Mouse (Mus musculus): ENCODE measurements around the gene Adamts18. TPM values are rescaled to one million over a fixed set of nuclear protein-coding genes. Genes with fewer than 3 reads are reported as not detected.

Gene Adamts18
- total RNA-seq, 1 experiment: not detected

DNA sequence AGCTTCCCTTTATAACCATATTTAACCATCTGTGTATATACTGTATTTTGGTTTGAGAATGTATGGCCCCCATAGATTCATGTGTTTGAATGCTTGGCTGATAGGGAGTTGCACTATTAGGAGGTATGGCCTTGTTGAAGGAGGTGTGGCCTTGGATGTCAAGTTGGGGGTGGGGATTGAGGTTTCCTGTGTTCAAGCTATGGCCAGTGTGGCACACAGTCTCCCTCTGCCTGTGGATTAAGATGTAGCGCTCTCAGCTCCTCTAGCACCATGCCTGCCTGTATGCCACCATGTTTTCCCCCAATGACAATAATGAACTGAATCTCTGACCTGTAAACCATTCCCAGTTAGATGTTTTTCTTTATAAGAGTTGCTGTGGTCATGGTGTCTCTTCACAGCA, 188.4 kb downstream of the Adamts18 start:
- Histone ChIP-seq H3K9ac (ENCODE audit: insufficient read depth, low read depth, low read length, poor library complexity, severe bottlenecking) (no peak overlapping the region), H3K4me1 (ENCODE audit: control insufficient read depth in 2 of 2, insufficient read depth in 2 of 2, low read length in 2 of 2, poor library complexity in 1 of 2) (no peaks in the 10 kb centered on the region), H3K36me3 (ENCODE audit: control insufficient read depth, insufficient read depth, low read length, poor library complexity, severe bottlenecking) (no peaks in the 10 kb centered on the region), H3K4me3 (ENCODE audit: insufficient read depth in 1 of 2, low read depth in 1 of 2, low read length in 2 of 2, poor library complexity in 1 of 2, severe bottlenecking in 1 of 2) (no peak overlapping the region), H3K9me3 (ENCODE audit: control insufficient read depth, insufficient read depth, low read depth, low read length) (no peaks in the 10 kb centered on the region), H3K27ac (ENCODE audit: insufficient read depth, low read depth, low read length, poor library complexity, severe bottlenecking) (no peak overlapping the region)
- TF ChIP-seq CHD2 (IDR thresholded peaks at IDR 0.05; ENCODE audit: low read depth, low read length) (no peak), HCFC1 (IDR thresholded peaks at IDR 0.05; ENCODE audit: borderline replicate concordance, insufficient read depth, low read length) (no peak), ZNF384 (IDR thresholded peaks at IDR 0.05; ENCODE audit: low read depth, low read length) (no peak)
- in situ Hi-C loops (cut with MboI; ENCODE audit: low sequenced_read_pairs in 2 of 2, unreplicated experiment in 2 of 2): loop anchor here (10.0 to 25.0 kb wide), 3 partner anchors 327 to 775 kb away; partner anchors contain the start of gene Wwox (in 1 of the 2)
- DNase-seq (ENCODE audit: low read depth, low spot score): no peak

DNA sequence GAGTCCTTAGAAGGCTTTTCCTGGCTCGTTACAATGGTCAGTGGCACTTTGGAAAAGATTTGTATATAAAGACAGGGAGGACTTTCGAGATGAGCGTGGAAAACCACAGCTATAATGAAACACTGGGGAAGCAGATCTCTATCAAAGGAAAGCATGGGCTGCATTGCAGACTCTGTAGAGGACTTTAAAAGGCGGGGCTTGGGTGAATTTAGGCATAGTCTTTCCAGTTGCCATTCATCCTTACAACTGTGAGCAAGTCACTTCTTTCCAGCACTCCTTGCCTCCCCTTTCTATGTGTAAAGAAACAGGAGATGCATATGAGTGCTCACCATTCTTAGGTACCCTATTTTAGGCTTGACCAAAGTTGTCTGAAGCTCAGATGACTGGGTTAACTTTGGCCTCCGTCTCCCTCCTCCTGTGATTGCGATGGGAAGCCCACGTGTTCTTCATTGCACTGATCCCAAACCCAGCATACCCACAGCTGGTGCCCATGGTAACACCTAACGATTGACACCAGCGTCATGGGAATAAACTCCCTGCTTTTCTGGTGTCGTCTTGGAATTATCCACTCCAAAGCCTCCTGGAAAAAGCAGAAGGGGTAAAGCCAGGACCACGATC, 191.7 kb downstream of the Adamts18 start:
- Histone ChIP-seq H3K9me3 (ENCODE audit: control insufficient read depth, insufficient read depth, low read depth, low read length) (no peaks in the 10 kb centered on the region), H3K36me3 (ENCODE audit: control insufficient read depth, insufficient read depth, low read length, poor library complexity, severe bottlenecking) (no peaks in the 10 kb centered on the region), H3K4me3 (ENCODE audit: insufficient read depth in 1 of 2, low read depth in 1 of 2, low read length in 2 of 2, poor library complexity in 1 of 2, severe bottlenecking in 1 of 2) (no peak overlapping the region), H3K27ac (ENCODE audit: insufficient read depth, low read depth, low read length, poor library complexity, severe bottlenecking) (no peak overlapping the region), H3K9ac (ENCODE audit: insufficient read depth, low read depth, low read length, poor library complexity, severe bottlenecking) (no peak overlapping the region), H3K4me1 (ENCODE audit: control insufficient read depth in 2 of 2, insufficient read depth in 2 of 2, low read length in 2 of 2, poor library complexity in 1 of 2) (no peaks in the 10 kb centered on the region)
- DNase-seq (ENCODE audit: low read depth, low spot score): no peak
- TF ChIP-seq ZC3H11A (IDR thresholded peaks at IDR 0.05; ENCODE audit: borderline replicate concordance, low read depth, low read length): no peak
- TF ChIP-seq HCFC1 (IDR thresholded peaks at IDR 0.05; ENCODE audit: borderline replicate concordance, insufficient read depth, low read length): no peak
- in situ Hi-C loops (cut with MboI; ENCODE audit: low sequenced_read_pairs in 2 of 2, unreplicated experiment in 2 of 2): loop anchor here in 1 of 2 experiments (25.0 kb wide), 1 partner anchor 331 kb away; no protein-coding TSS in a partner anchor

DNA sequence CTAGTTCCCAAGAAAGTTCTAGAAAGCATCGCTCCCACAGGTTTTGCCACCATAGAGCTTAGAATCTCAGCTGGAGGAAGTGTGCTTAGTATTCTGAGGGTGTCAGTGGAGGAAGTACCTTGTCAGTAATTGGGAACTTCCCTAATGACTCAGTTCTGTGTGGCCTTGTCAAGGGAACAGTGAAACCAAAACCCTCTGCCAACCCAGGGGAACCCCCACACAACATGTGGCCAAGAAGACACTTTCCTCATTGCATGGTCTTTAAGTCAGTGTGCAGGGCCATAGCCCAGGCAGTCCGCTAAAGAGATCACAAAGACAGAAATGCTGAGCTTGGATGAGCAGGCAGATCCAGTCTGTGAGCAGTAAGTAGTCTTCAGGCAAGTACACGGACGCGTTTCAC, 192.4 kb downstream of the Adamts18 start:
- Histone ChIP-seq H3K4me3 (ENCODE audit: insufficient read depth in 1 of 2, low read depth in 1 of 2, low read length in 2 of 2, poor library complexity in 1 of 2, severe bottlenecking in 1 of 2) (no peak overlapping the region), H3K36me3 (ENCODE audit: control insufficient read depth, insufficient read depth, low read length, poor library complexity, severe bottlenecking) (no peaks in the 10 kb centered on the region), H3K4me1 (ENCODE audit: control insufficient read depth in 2 of 2, insufficient read depth in 2 of 2, low read length in 2 of 2, poor library complexity in 1 of 2) (no peaks in the 10 kb centered on the region), H3K9ac (ENCODE audit: insufficient read depth, low read depth, low read length, poor library complexity, severe bottlenecking) (no peak overlapping the region), H3K27ac (ENCODE audit: insufficient read depth, low read depth, low read length, poor library complexity, severe bottlenecking) (no peak overlapping the region), H3K9me3 (ENCODE audit: control insufficient read depth, insufficient read depth, low read depth, low read length) (no peaks in the 10 kb centered on the region)
- TF ChIP-seq CHD2 (IDR thresholded peaks at IDR 0.05; ENCODE audit: low read depth, low read length) (no peak), MAFK (IDR thresholded peaks at IDR 0.05; ENCODE audit: insufficient read depth, low read depth, low read length) (no peak), ZC3H11A (IDR thresholded peaks at IDR 0.05; ENCODE audit: borderline replicate concordance, low read depth, low read length) (no peak)
- in situ Hi-C loops (cut with MboI; ENCODE audit: low sequenced_read_pairs in 2 of 2, unreplicated experiment in 2 of 2): loop anchor here in 1 of 2 experiments (25.0 kb wide), 1 partner anchor 331 kb away; no protein-coding TSS in a partner anchor
- DNase-seq (ENCODE audit: low read depth, low spot score): no peak

- H3K4me3 ChIP-seq (ENCODE audit: insufficient read depth in 1 of 2, low read depth in 1 of 2, low read length in 2 of 2, poor library complexity in 1 of 2, severe bottlenecking in 1 of 2): no peak overlapping the region
- no peak overlapping the region for H3K27ac ChIP-seq (ENCODE audit: insufficient read depth, low read depth, low read length, poor library complexity, severe bottlenecking)
- no peaks in the 10 kb centered on the region for H3K36me3 ChIP-seq (ENCODE audit: control insufficient read depth, insufficient read depth, low read length, poor library complexity, severe bottlenecking)
- no peak for DNase-seq (ENCODE audit: low read depth, low spot score)
- H3K4me1 ChIP-seq (ENCODE audit: control insufficient read depth in 2 of 2, insufficient read depth in 2 of 2, low read length in 2 of 2, poor library complexity in 1 of 2): no peaks in the 10 kb centered on the region
- TF ChIP-seq CHD2 (IDR thresholded peaks at IDR 0.05; ENCODE audit: low read depth, low read length) (no peak), HCFC1 (IDR thresholded peaks at IDR 0.05; ENCODE audit: borderline replicate concordance, insufficient read depth, low read length) (no peak), ZC3H11A (IDR thresholded peaks at IDR 0.05; ENCODE audit: borderline replicate concordance, low read depth, low read length) (no peak), MAFK (IDR thresholded peaks at IDR 0.05; ENCODE audit: insufficient read depth, low read depth, low read length) (no peak), ZNF384 (IDR thresholded peaks at IDR 0.05; ENCODE audit: low read depth, low read length) (no peak)
- no peaks in the 10 kb centered on the region for H3K9me3 ChIP-seq (ENCODE audit: control insufficient read depth, insufficient read depth, low read depth, low read length)
- in situ Hi-C loops (cut with MboI; ENCODE audit: low sequenced_read_pairs in 2 of 2, unreplicated experiment in 2 of 2): loop anchor here in 1 of 2 experiments (25.0 kb wide), 1 partner anchor 334 kb away; no protein-coding TSS in a partner anchor
- no peak overlapping the region for H3K9ac ChIP-seq (ENCODE audit: insufficient read depth, low read depth, low read length, poor library complexity, severe bottlenecking)
These were observed 195.4 kb downstream of the Adamts18 start for GRCm38 (mm10) chr8:113653151-113653550.

- in situ Hi-C loops (cut with MboI; ENCODE audit: low sequenced_read_pairs in 2 of 2, unreplicated experiment in 2 of 2): loop anchor here in 1 of 2 experiments (25.0 kb wide), 1 partner anchor 335 kb away; no protein-coding TSS in a partner anchor
- Histone ChIP-seq H3K9ac (ENCODE audit: insufficient read depth, low read depth, low read length, poor library complexity, severe bottlenecking) (no peak overlapping the region), H3K4me3 (ENCODE audit: insufficient read depth in 1 of 2, low read depth in 1 of 2, low read length in 2 of 2, poor library complexity in 1 of 2, severe bottlenecking in 1 of 2) (no peak overlapping the region), H3K9me3 (ENCODE audit: control insufficient read depth, insufficient read depth, low read depth, low read length) (no peaks in the 10 kb centered on the region), H3K27ac (ENCODE audit: insufficient read depth, low read depth, low read length, poor library complexity, severe bottlenecking) (no peak overlapping the region), H3K4me1 (ENCODE audit: control insufficient read depth in 2 of 2, insufficient read depth in 2 of 2, low read length in 2 of 2, poor library complexity in 1 of 2) (no peaks in the 10 kb centered on the region), H3K36me3 (ENCODE audit: control insufficient read depth, insufficient read depth, low read length, poor library complexity, severe bottlenecking) (no peaks in the 10 kb centered on the region)
- TF ChIP-seq ZC3H11A (IDR thresholded peaks at IDR 0.05; ENCODE audit: borderline replicate concordance, low read depth, low read length) (no peak), HCFC1 (IDR thresholded peaks at IDR 0.05; ENCODE audit: borderline replicate concordance, insufficient read depth, low read length) (no peak), ZNF384 (IDR thresholded peaks at IDR 0.05; ENCODE audit: low read depth, low read length) (no peak), CHD2 (IDR thresholded peaks at IDR 0.05; ENCODE audit: low read depth, low read length) (no peak), MAFK (IDR thresholded peaks at IDR 0.05; ENCODE audit: insufficient read depth, low read depth, low read length) (no peak)
- no peak for DNase-seq (ENCODE audit: low read depth, low spot score)
These were observed 196.1 kb downstream of the Adamts18 start for GRCm38 (mm10) chr8:113652450-113652849.

Other genes starting within 250 kb of the Adamts18 start
- 4.6 and 5.3 TPM in 2 replicates for gene Mon1b, start 213.2 kb downstream of the Adamts18 start, total RNA-seq (2012; rRNA removed)
- gene Syce1l, start 205.5 kb downstream of the Adamts18 start, total RNA-seq (2012; rRNA removed): not detected in 2 replicates